Mouse (Mus musculus) forebrain, embryonic 16.5 days (tissue): ENCODE measurements around the gene Mc1r. TPM values are rescaled to one million over a fixed set of nuclear protein-coding genes. Genes with fewer than 3 reads are reported as not detected.
A peak's percentile ranks its signal among the peaks of the same experiment; 100 is the strongest.

Experiments
- ATAC-seq: fragments of 200-750 bp; cut with Nextera tagmentation; 2 replicates; pipeline ENCODE4 v1.8.0; 2017; ENCODE audit warnings: mild to moderate bottlenecking, moderate library complexity
- H3K27ac ChIP-seq: fragments of 300-500 bp; sonication (generic); 2 replicates; pipeline ENCODE4 v1.5.1; 2014; ENCODE audit warnings: low read length, control low read depth
- H3K27me3 ChIP-seq: fragments of 300-500 bp; sonication (generic); replicated peaks from 2 replicates; pipeline ENCODE4 v1.6.1; 2014; ENCODE audit warnings: low read length; ENCODE audit not compliant: control insufficient read depth, insufficient read depth
- H3K36me3 ChIP-seq: fragments of 300-500 bp; sonication (generic); 2 replicates; pipeline ENCODE4 v1.6.1; 2014; ENCODE audit not compliant: control insufficient read depth, insufficient read depth
- H3K4me1 ChIP-seq: fragments of 300-500 bp; sonication (generic); replicated peaks from 2 replicates; pipeline ENCODE4 v1.6.1; 2014; ENCODE audit warnings: low read length; ENCODE audit not compliant: control insufficient read depth, insufficient read depth
- H3K4me2 ChIP-seq: fragments of 300-500 bp; sonication (generic); 2 replicates; pipeline ENCODE4 v1.6.1; 2014; ENCODE audit warnings: mild to moderate bottlenecking, low read length, control low read depth
- H3K4me3 ChIP-seq: fragments of 300-500 bp; sonication (generic); replicated peaks from 2 replicates; pipeline ENCODE4 v1.5.1; 2014; ENCODE audit warnings: mild to moderate bottlenecking, low read length, control low read depth
- H3K9ac ChIP-seq: fragments of 300-500 bp; sonication (generic); replicated peaks from 2 replicates; pipeline ENCODE4 v1.6.1; 2014; ENCODE audit warnings: low read depth, low read length, control low read depth
- H3K9me3 ChIP-seq: fragments of 300-500 bp; sonication (generic); 2 replicates; pipeline ENCODE4 v1.6.1; 2016; ENCODE audit warnings: low read length; ENCODE audit not compliant: control insufficient read depth
- WGBS: fragments of 180-500 bp; shearing (Covaris S2); extraction: QIAGEN DNeasy Blood & Tissue Kit; methylation state at CpG from one replicate; pipeline ENCODE4 v1.1.7; 2014; 5-methylcytosine and 5-hydroxymethylcytosine counted together
- polyA plus RNA-seq: library from polyadenylated mRNA; unstranded; fragments of >200 nt; fragmentation: Nextera tagmentation; extraction: Ambion mirVana; gene quantifications from 2 replicates; pipeline ENCODE4 v1.2.1, GENCODE M21; 2015

Mc1r gene
- polyA plus RNA-seq = 0.09 and 0.12 TPM in 2 replicates

- Histone ChIP-seq H3K9me3 (no peaks in the 10 kb centered on the region), H3K27me3 (no peaks in the 10 kb centered on the region), H3K4me1 (peaks cover 23% of the 10 kb centered on the region), H3K27ac (no peak within 1 kb of the TSS), H3K4me2 (no peak within 1 kb of the TSS), H3K4me3 (no peak within 1 kb of the TSS), H3K36me3 (peaks cover 6% of the 10 kb centered on the region; the same call in 1 of the 2 replicates), H3K9ac (no peak within 1 kb of the TSS)
- WGBS = 1% methylated on average over 4 of the region's 4 CpGs
- ATAC-seq = no peak
Observed at GRCm38 (mm10) chr8:123406786-123407185, at the start of gene Mc1r. Mc1r (plus strand) TSS chr8:123407107.

- 34% methylated on average over 12 of the region's 12 CpGs for WGBS
- Histone ChIP-seq H3K4me3 (no peak overlapping the region), H3K27ac (peak overlapping the region; percentile 45; the same call in 1 of the 2 replicates), H3K4me2 (no peak overlapping the region), H3K36me3 (peaks cover 4% of the 10 kb centered on the region), H3K27me3 (no peaks in the 10 kb centered on the region), H3K9me3 (no peaks in the 10 kb centered on the region), H3K4me1 (no peaks in the 10 kb centered on the region; the same call in 1 of the 2 replicates), H3K9ac (0 out of 2 replicates have a peak overlapping the region, but pooled peaks have one; percentile 45)
- ATAC-seq = peak; percentile 76
Observed at GRCm38 (mm10) chr8:123361082-123361739, 45.7 kb upstream of the Mc1r start.

- Histone ChIP-seq H3K4me1 (peaks cover 18% of the 10 kb centered on the region), H3K4me3 (peak within 1 kb of the TSS; percentile 63), H3K36me3 (peaks cover 4% of the 10 kb centered on the region), H3K27me3 (no peaks in the 10 kb centered on the region), H3K4me2 (peak within 1 kb of the TSS; percentile 88), H3K27ac (peak within 1 kb of the TSS; percentile 92), H3K9me3 (no peaks in the 10 kb centered on the region), H3K9ac (peak within 1 kb of the TSS; percentile 81)
- peak; percentile 96 for ATAC-seq
- WGBS = under 1% methylated on average over 75 of the region's 75 CpGs
Observed at GRCm38 (mm10) chr8:123373403-123374238, 33.3 kb upstream of the Mc1r start, which contains the start of gene Tcf25. Tcf25 (plus strand) TSS chr8:123373753.

GRCm38 (mm10) chr8:123374239-123374578 is 32.7 kb upstream of the Mc1r start:
- Histone ChIP-seq H3K4me1 (peaks cover 18% of the 10 kb centered on the region), H3K4me2 (peak overlapping the region; percentile 88), H3K9me3 (no peaks in the 10 kb centered on the region), H3K4me3 (peak overlapping the region; percentile 63), H3K9ac (peak overlapping the region; percentile 81), H3K27me3 (no peaks in the 10 kb centered on the region), H3K36me3 (peaks cover under 1% of the 10 kb centered on the region; the same call in 1 of the 2 replicates), H3K27ac (peak overlapping the region; percentile 92)
- peak; percentile 64 for ATAC-seq
- under 1% methylated on average over 20 of the region's 20 CpGs for WGBS

GRCm38 (mm10) chr8:123375701-123376100 is 31.2 kb upstream of the Mc1r start:
- WGBS = 78% methylated on average over 10 of the region's 10 CpGs

GRCm38 (mm10) chr8:123376106-123376505 is 30.8 kb upstream of the Mc1r start:
- Histone ChIP-seq H3K4me2 (no peak overlapping the region), H3K4me3 (no peak overlapping the region), H3K27ac (no peak overlapping the region), H3K9me3 (no peaks in the 10 kb centered on the region), H3K4me1 (peaks cover 18% of the 10 kb centered on the region), H3K9ac (no peak overlapping the region), H3K27me3 (no peaks in the 10 kb centered on the region), H3K36me3 (no peaks in the 10 kb centered on the region)
- ATAC-seq = no peak
- WGBS = 56% methylated on average over 8 of the region's 8 CpGs

More at GRCm38 (mm10) chr8:123375701-123376100, 31.2 kb upstream of the Mc1r start:
- Histone ChIP-seq H3K4me1 (peaks cover 18% of the 10 kb centered on the region), H3K9me3 (no peaks in the 10 kb centered on the region), H3K9ac (no peak overlapping the region), H3K27me3 (no peaks in the 10 kb centered on the region), H3K27ac (no peak overlapping the region), H3K4me2 (no peak overlapping the region), H3K4me3 (no peak overlapping the region), H3K36me3 (no peaks in the 10 kb centered on the region)
- ATAC-seq = no peak

- WGBS = 94% methylated on average over 4 of the region's 4 CpGs
- H3K4me1 ChIP-seq = no peaks in the 10 kb centered on the region
- no peak overlapping the region for H3K27ac ChIP-seq
- no peaks in the 10 kb centered on the region for H3K27me3 ChIP-seq
- no peak overlapping the region for H3K4me3 ChIP-seq
- no peak overlapping the region for H3K9ac ChIP-seq
- no peak for ATAC-seq
- no peaks in the 10 kb centered on the region for H3K9me3 ChIP-seq
- peaks cover 30% of the 10 kb centered on the region for H3K36me3 ChIP-seq
- no peak overlapping the region for H3K4me2 ChIP-seq
Observed at GRCm38 (mm10) chr8:123381711-123382110, 25.2 kb upstream of the Mc1r start.

GRCm38 (mm10) chr8:123382516-123382915 is 24.4 kb upstream of the Mc1r start:
- Histone ChIP-seq H3K36me3 (peaks cover 32% of the 10 kb centered on the region), H3K9me3 (no peaks in the 10 kb centered on the region), H3K27ac (no peak overlapping the region), H3K4me3 (no peak overlapping the region), H3K27me3 (no peaks in the 10 kb centered on the region), H3K4me2 (no peak overlapping the region), H3K4me1 (no peaks in the 10 kb centered on the region), H3K9ac (no peak overlapping the region)
- 82% methylated on average over 8 of the region's 8 CpGs for whole genome bisulfite sequencing
- no peak for ATAC-seq

- H3K9me3 ChIP-seq = no peaks in the 10 kb centered on the region
- no peak for ATAC-seq
- H3K27me3 ChIP-seq = no peaks in the 10 kb centered on the region
- no peak overlapping the region for H3K9ac ChIP-seq
- H3K4me2 ChIP-seq = no peak overlapping the region
- no peak overlapping the region for H3K4me3 ChIP-seq
- H3K27ac ChIP-seq = no peak overlapping the region
- peaks cover 34% of the 10 kb centered on the region for H3K36me3 ChIP-seq
- 73% methylated on average over 9 of the region's 9 CpGs for WGBS
- no peaks in the 10 kb centered on the region for H3K4me1 ChIP-seq
Observed at GRCm38 (mm10) chr8:123384883-123385540, 21.9 kb upstream of the Mc1r start.
